Mouse (Mus musculus) intestine, embryonic 16.5 days (tissue): Measurements from ENCODE around the gene Vipas39. TPM values are rescaled to one million over a fixed set of nuclear protein-coding genes. Genes with fewer than 3 reads are reported as not detected.
"Not testable (repeated sequence)": the region's sequence is repeated elsewhere in the genome, so short reads cannot be mapped to it uniquely, and the experiment has no call there.

Source experiments
- ATAC-seq: fragments of 200-750 bp; cut with Nextera tagmentation; 2 replicates; pipeline ENCODE4 v1.8.0; 2017; ENCODE audit warnings: moderate TSS enrichment, moderate library complexity
- H3K27ac ChIP-seq: fragments of 300-500 bp; sonication (generic); 2 replicates; pipeline ENCODE4 v1.5.1; 2014; ENCODE audit warnings: mild to moderate bottlenecking, low read length
- H3K27me3 ChIP-seq: fragments of 300-500 bp; sonication (generic); replicated peaks from 2 replicates; pipeline ENCODE4 v1.6.1; 2014; ENCODE audit warnings: low read length, control low read depth, mixed read lengths; ENCODE audit not compliant: control insufficient read depth, insufficient read depth
- H3K36me3 ChIP-seq: fragments of 300-500 bp; sonication (generic); 2 replicates; pipeline ENCODE4 v1.6.1; 2014; ENCODE audit warnings: low read length, control low read depth; ENCODE audit not compliant: control insufficient read depth, insufficient read depth
- H3K4me1 ChIP-seq: fragments of 300-500 bp; sonication (generic); 2 replicates; pipeline ENCODE4 v1.6.1; 2014; ENCODE audit warnings: low read length, control low read depth, mixed read lengths; ENCODE audit not compliant: control insufficient read depth, insufficient read depth
- H3K4me2 ChIP-seq: fragments of 300-500 bp; sonication (generic); 2 replicates; pipeline ENCODE4 v1.6.1; 2014; ENCODE audit warnings: low read depth, low read length, control low read depth
- H3K4me3 ChIP-seq: fragments of 300-500 bp; sonication (generic); 2 replicates; pipeline ENCODE4 v1.5.1; 2014; ENCODE audit warnings: mild to moderate bottlenecking, low read length
- H3K9ac ChIP-seq: fragments of 300-500 bp; sonication (generic); 2 replicates; pipeline ENCODE4 v1.6.1; 2014; ENCODE audit warnings: low read depth, low read length
- H3K9me3 ChIP-seq: fragments of 300-500 bp; sonication (generic); 2 replicates; pipeline ENCODE4 v1.6.1; 2016; ENCODE audit warnings: low read length, control low read depth; ENCODE audit not compliant: control insufficient read depth
- WGBS: fragments of 180-500 bp; shearing (Covaris S2); extraction: QIAGEN DNeasy Blood & Tissue Kit; methylation state at CpG from one replicate; pipeline ENCODE4 v1.1.7; 2014; 5-methylcytosine and 5-hydroxymethylcytosine counted together
- polyA plus RNA-seq: library from polyadenylated mRNA; unstranded; fragments of >200 nt; fragmentation: Nextera tagmentation; extraction: Ambion mirVana; gene quantifications from 2 replicates; pipeline ENCODE4 v1.2.1, GENCODE M21; 2015

The Vipas39 gene
- 40.8 and 42.4 TPM in 2 replicates for polyA plus RNA-seq

GRCm38 (mm10) chr12:87266108-87266826, at the start of gene Vipas39, which contains the start of gene Ahsa1:
Gene Vipas39, minus strand, starts transcription at chr12:87266256.
Gene Ahsa1, plus strand, starts transcription at chr12:87266479.
- Histone ChIP-seq H3K27ac (peak within 1 kb of the TSS; percentile 90), H3K27me3 (no peaks in the 10 kb centered on the region), H3K4me1 (peaks cover 10% of the 10 kb centered on the region), H3K4me2 (peak within 1 kb of the TSS; percentile 73), H3K36me3 (peaks cover 8% of the 10 kb centered on the region; the same call in 1 of the 2 replicates), H3K9me3 (no peaks in the 10 kb centered on the region), H3K9ac (peak within 1 kb of the TSS; percentile 92), H3K4me3 (peak within 1 kb of the TSS; percentile 88)
- WGBS, result under 1% methylated on average over 31 of the region's 31 CpGs
- peak; percentile 98 for ATAC-seq

GRCm38 (mm10) chr12:87313098-87313497, 47.0 kb upstream of the Vipas39 start:
- Histone ChIP-seq H3K36me3 (peaks cover 6% of the 10 kb centered on the region; the same call in 1 of the 2 replicates), H3K4me3 (no peak overlapping the region), H3K27ac (no peak overlapping the region), H3K9ac (no peak overlapping the region), H3K4me1 (no peaks in the 10 kb centered on the region), H3K4me2 (no peak overlapping the region), H3K9me3 (no peaks in the 10 kb centered on the region), H3K27me3 (no peaks in the 10 kb centered on the region)
- no peak for ATAC-seq
- WGBS, result 79% methylated on average over 2 of the region's 2 CpGs

- not testable (repeated sequence) for H3K4me2 ChIP-seq, H3K4me3 ChIP-seq, ATAC-seq, H3K27ac ChIP-seq, H3K4me1 ChIP-seq, H3K36me3 ChIP-seq, H3K27me3 ChIP-seq, H3K9ac ChIP-seq, H3K9me3 ChIP-seq
- WGBS, result 78% methylated on average over 4 of the region's 4 CpGs
Observed at GRCm38 (mm10) chr12:87306584-87306844, 40.5 kb upstream of the Vipas39 start.

GRCm38 (mm10) chr12:87305767-87306583, 39.9 kb upstream of the Vipas39 start:
- WGBS, result 42% methylated on average over 13 of the region's 13 CpGs
- ATAC-seq, result no peak
- no peak overlapping the region for H3K4me2 ChIP-seq
- H3K36me3 ChIP-seq, result no peaks in the 10 kb centered on the region
- H3K9me3 ChIP-seq, result no peaks in the 10 kb centered on the region
- H3K4me1 ChIP-seq, result no peaks in the 10 kb centered on the region
- no peaks in the 10 kb centered on the region for H3K27me3 ChIP-seq
- no peak overlapping the region for H3K4me3 ChIP-seq
- no peak overlapping the region for H3K27ac ChIP-seq
- no peak overlapping the region for H3K9ac ChIP-seq

GRCm38 (mm10) chr12:87301189-87301588, 35.1 kb upstream of the Vipas39 start:
- H3K4me3 ChIP-seq, result no peak overlapping the region
- no peak overlapping the region for H3K27ac ChIP-seq
- no peaks in the 10 kb centered on the region for H3K9me3 ChIP-seq
- no peak overlapping the region for H3K9ac ChIP-seq
- 51% methylated on average over 4 of the region's 4 CpGs for WGBS
- no peak for ATAC-seq
- peaks cover 12% of the 10 kb centered on the region for H3K27me3 ChIP-seq
- H3K4me1 ChIP-seq, result peaks cover 14% of the 10 kb centered on the region
- H3K4me2 ChIP-seq, result no peak overlapping the region
- no peaks in the 10 kb centered on the region for H3K36me3 ChIP-seq

GRCm38 (mm10) chr12:87300441-87300690, 34.3 kb upstream of the Vipas39 start:
- no peaks in the 10 kb centered on the region for H3K9me3 ChIP-seq
- H3K4me2 ChIP-seq, result peak overlapping the region; percentile 99
- H3K4me3 ChIP-seq, result peak overlapping the region; percentile 79
- H3K36me3 ChIP-seq, result no peaks in the 10 kb centered on the region
- H3K27ac ChIP-seq, result no peak overlapping the region
- peak; percentile 29 for ATAC-seq
- peaks cover 12% of the 10 kb centered on the region for H3K27me3 ChIP-seq
- 1% methylated on average over 9 of the region's 9 CpGs for WGBS
- H3K9ac ChIP-seq, result peak overlapping the region; percentile 76
- peaks cover 14% of the 10 kb centered on the region for H3K4me1 ChIP-seq

GRCm38 (mm10) chr12:87299657-87300440, 33.8 kb upstream of the Vipas39 start, which contains the start of gene Ism2:
Gene Ism2, minus strand, starts transcription at chr12:87299705.
- Histone ChIP-seq H3K4me1 (peaks cover 14% of the 10 kb centered on the region), H3K27me3 (peaks cover 12% of the 10 kb centered on the region), H3K27ac (no peak within 1 kb of the TSS), H3K9me3 (no peaks in the 10 kb centered on the region), H3K4me3 (peak within 1 kb of the TSS; percentile 79), H3K9ac (peak within 1 kb of the TSS; percentile 76), H3K4me2 (peak within 1 kb of the TSS; percentile 99), H3K36me3 (no peaks in the 10 kb centered on the region)
- WGBS, result under 1% methylated on average over 86 of the region's 86 CpGs
- peak; percentile 84 for ATAC-seq

GRCm38 (mm10) chr12:87299037-87299656, 33.1 kb upstream of the Vipas39 start:
- ATAC-seq, result peak; percentile 32
- Histone ChIP-seq H3K27ac (no peak overlapping the region), H3K27me3 (peaks cover 12% of the 10 kb centered on the region), H3K4me3 (peak overlapping the region; percentile 79), H3K36me3 (no peaks in the 10 kb centered on the region), H3K9me3 (no peaks in the 10 kb centered on the region), H3K4me2 (peak overlapping the region; percentile 99), H3K9ac (peak overlapping the region; percentile 76), H3K4me1 (peaks cover 14% of the 10 kb centered on the region)
- WGBS, result 10% methylated on average over 29 of the region's 29 CpGs

- Histone ChIP-seq H3K4me3 (no peak overlapping the region), H3K4me2 (no peak overlapping the region), H3K36me3 (no peaks in the 10 kb centered on the region), H3K4me1 (no peaks in the 10 kb centered on the region; the same call in 1 of the 2 replicates), H3K27ac (no peak overlapping the region), H3K9ac (no peak overlapping the region), H3K27me3 (no peaks in the 10 kb centered on the region), H3K9me3 (no peaks in the 10 kb centered on the region)
- no peak for ATAC-seq
- 84% methylated on average over 6 of the region's 6 CpGs for WGBS
Observed at GRCm38 (mm10) chr12:87293934-87294333, 27.9 kb upstream of the Vipas39 start.
